Mouse (Mus musculus): Measurements from ENCODE around the gene Dexi.

- TF ChIP-seq CTCF (IDR thresholded peaks at IDR 0.05; ENCODE audit: borderline replicate concordance, insufficient read depth, low read depth, low read length) (no peak), POLR2A (IDR thresholded peaks at IDR 0.05; ENCODE audit: borderline replicate concordance, insufficient read depth, low read length) (no peak)
Measured at GRCm38 (mm10) chr16:10508691-10509090, 34.2 kb downstream of the Dexi start.

All from cerebellum, adult 2 months (tissue).